Mouse (Mus musculus) forelimb bud, embryonic 11.5 days (tissue): ENCODE measurements around the gene Apba2.
A peak's percentile ranks its signal among the peaks of the same experiment; 100 is the strongest.

Source experiments
- DNase-seq: peaks from one replicate; pipeline ENCODE4 v3.0.0-alpha.2; 2012; ENCODE audit warnings: low read depth, low spot score

Gene Apba2

GRCm38 (mm10) chr7:64658914-64659313, 157.4 kb downstream of the Apba2 start:
- DNase-seq: no peak

- no peak for DNase-seq
Observed at GRCm38 (mm10) chr7:64659328-64659727, 157.8 kb downstream of the Apba2 start.

GRCm38 (mm10) chr7:64662506-64662905, 161.0 kb downstream of the Apba2 start:
- DNase-seq: no peak

GRCm38 (mm10) chr7:64663600-64663999, 162.1 kb downstream of the Apba2 start:
- no peak for DNase-seq

GRCm38 (mm10) chr7:64665120-64665519, 163.6 kb downstream of the Apba2 start:
- DNase-seq: no peak

GRCm38 (mm10) chr7:64665716-64666298, 164.3 kb downstream of the Apba2 start:
- no peak for DNase-seq

- no peak for DNase-seq
Observed at GRCm38 (mm10) chr7:64667959-64668358, 166.5 kb downstream of the Apba2 start.

GRCm38 (mm10) chr7:64679771-64680479, 178.4 kb downstream of the Apba2 start:
- DNase-seq: no peak

GRCm38 (mm10) chr7:64684893-64685292, 183.4 kb downstream of the Apba2 start:
- no peak for DNase-seq

GRCm38 (mm10) chr7:64688115-64688817, 186.8 kb downstream of the Apba2 start:
- DNase-seq: peak; percentile 63

- DNase-seq: no peak
Observed at GRCm38 (mm10) chr7:64691831-64692230, 190.3 kb downstream of the Apba2 start.

GRCm38 (mm10) chr7:64694937-64695336, 193.4 kb downstream of the Apba2 start:
- DNase-seq: no peak

GRCm38 (mm10) chr7:64696521-64697281, 195.2 kb downstream of the Apba2 start:
- DNase-seq: no peak

GRCm38 (mm10) chr7:64697791-64698337, 196.4 kb downstream of the Apba2 start:
- DNase-seq: no peak

GRCm38 (mm10) chr7:64704060-64704595, 202.6 kb downstream of the Apba2 start:
- peak; percentile 43 for DNase-seq

- DNase-seq: no peak
Observed at GRCm38 (mm10) chr7:64708176-64708575, 206.7 kb downstream of the Apba2 start.

- no peak for DNase-seq
Observed at GRCm38 (mm10) chr7:64709520-64710262, 208.2 kb downstream of the Apba2 start.

GRCm38 (mm10) chr7:64716286-64716685, 214.8 kb downstream of the Apba2 start:
- no peak for DNase-seq

- no peak for DNase-seq
Observed at GRCm38 (mm10) chr7:64723313-64723712, 221.8 kb downstream of the Apba2 start.

- no peak for DNase-seq
Observed at GRCm38 (mm10) chr7:64724409-64724808, 222.9 kb downstream of the Apba2 start.
